Comparison of ENCODE assay signal across 14 mouse cellular contexts in genomic region chr9:91414007-91414661, GRCm38 (mm10). TPM values are rescaled to one million over a fixed set of nuclear protein-coding genes. Genes with fewer than 3 reads are reported as not detected.
A peak's percentile ranks its signal among the peaks of the same experiment; 100 is the strongest.
DNase-seq lines count a peak whose midpoint lies in the region; ATAC-seq lines count a peak whose summit lies in the region.
"Had no signal": no experiment of that assay in that cellular context is flagged by ENCODE, and none has a peak within 500 bp of the region (broad histone marks: within the 10 kb centered on the region; RNA-seq: fewer than 3 reads in every experiment).

No protein-coding gene starts in this region.

- H3K4me2 ChIP-seq in forebrain, embryonic 12.5 days, result peak overlapping the region; percentile 40
- peak overlapping the region; percentile 50 for H3K4me2 ChIP-seq in hindbrain, embryonic 16.5 days (ENCODE audit: low read length)
- H3K4me2 ChIP-seq in intestine, embryonic 16.5 days (ENCODE audit: low read depth, low read length), result no peak overlapping the region

- peaks cover 76% of the 10 kb centered on the region for H3K27me3 ChIP-seq in forebrain, embryonic 12.5 days
- H3K27me3 ChIP-seq in hindbrain, embryonic 16.5 days (replicated peaks; ENCODE audit: control insufficient read depth, insufficient read depth, low read length), result peaks cover 27% of the 10 kb centered on the region
- H3K27me3 ChIP-seq in intestine, embryonic 16.5 days (replicated peaks; ENCODE audit: control insufficient read depth, insufficient read depth, low read length), result peaks cover 45% of the 10 kb centered on the region

- peaks cover 19% of the 10 kb centered on the region for H3K4me1 ChIP-seq in forebrain, embryonic 12.5 days
- H3K4me1 ChIP-seq in hindbrain, embryonic 16.5 days (ENCODE audit: control insufficient read depth, insufficient read depth, low read depth, low read length), result peaks cover 2% of the 10 kb centered on the region
- H3K4me1 ChIP-seq in intestine, embryonic 16.5 days (ENCODE audit: control insufficient read depth, insufficient read depth, low read length), result no peaks in the 10 kb centered on the region

- H3K4me3 ChIP-seq in forebrain, embryonic 12.5 days (replicated peaks), result peak overlapping the region; percentile 13; the same call in 1 of the 2 replicates
- peak overlapping the region; percentile 16; the same call in 1 of the 2 replicates for H3K4me3 ChIP-seq in hindbrain, embryonic 16.5 days (ENCODE audit: low read length)
- H3K4me3 ChIP-seq in intestine, embryonic 16.5 days (ENCODE audit: low read length), result no peak overlapping the region
- H3K4me3 ChIP-seq: erythroblast, embryonic 14.5 days had no signal

- no peaks in the 10 kb centered on the region for H3K36me3 ChIP-seq in forebrain, embryonic 12.5 days (replicated peaks)
- no peaks in the 10 kb centered on the region for H3K36me3 ChIP-seq in hindbrain, embryonic 16.5 days (ENCODE audit: control insufficient read depth, insufficient read depth, low read length)
- H3K36me3 ChIP-seq in intestine, embryonic 16.5 days (ENCODE audit: control insufficient read depth, insufficient read depth, low read length), result no peaks in the 10 kb centered on the region

- peak; percentile 85 for ATAC-seq in forebrain, embryonic 12.5 days (ENCODE audit: low FRiP score)
- ATAC-seq in hindbrain, embryonic 16.5 days, result peak; percentile 85
- no peak for ATAC-seq in activated CD4-positive, CD25-positive, alpha-beta regulatory T cell, adult 4 months
- no peak for ATAC-seq in intestine, embryonic 16.5 days

- under 1% methylated on average over 12 of the region's 12 CpGs for WGBS in forebrain, embryonic 12.5 days
- 3% methylated on average over 12 of the region's 12 CpGs for WGBS in hindbrain, embryonic 16.5 days
- WGBS in intestine, embryonic 16.5 days, result 2% methylated on average over 12 of the region's 12 CpGs

- H3K9ac ChIP-seq in forebrain, embryonic 12.5 days, result no peak overlapping the region
- peak overlapping the region; percentile 27; the same call in 1 of the 2 replicates for H3K9ac ChIP-seq in hindbrain, embryonic 16.5 days (ENCODE audit: low read depth, low read length)
- H3K9ac ChIP-seq in intestine, embryonic 16.5 days (ENCODE audit: low read depth, low read length), result no peak overlapping the region

- peak overlapping the region; percentile 68 for H3K27ac ChIP-seq in forebrain, embryonic 12.5 days
- peak overlapping the region; percentile 54; the same call in 1 of the 2 replicates for H3K27ac ChIP-seq in hindbrain, embryonic 16.5 days (ENCODE audit: low read depth, low read length)
- H3K27ac ChIP-seq in intestine, embryonic 16.5 days (ENCODE audit: low read length), result no peak overlapping the region

- no peaks in the 10 kb centered on the region for H3K9me3 ChIP-seq in forebrain, embryonic 12.5 days
- no peaks in the 10 kb centered on the region for H3K9me3 ChIP-seq in hindbrain, embryonic 16.5 days (ENCODE audit: control insufficient read depth, low read length)
- no peaks in the 10 kb centered on the region for H3K9me3 ChIP-seq in intestine, embryonic 16.5 days (ENCODE audit: control insufficient read depth, low read length)

- peak; percentile 77 for DNase-seq in embryo, embryonic 10.5 days (ENCODE audit: low spot score)
- DNase-seq in neural tube, embryonic 10.5 days (ENCODE audit: extremely low spot score, low spot score), result peak; percentile 48
- no peak for DNase-seq in natural killer cell, adult 2 months (ENCODE audit: low spot score in 2 of 2)
- DNase-seq in lung, postnatal 10 days, result no peak
- DNase-seq: cerebellum, adult 8-10 months; kidney, adult 18-20 months had no signal

RNA-seq across cellular contexts. Expression of gene Zic1, which starts 48.5 kb away (rescaled TPM):
- 13.9 and 14.4 TPM in 2 replicates for polyA plus RNA-seq in forebrain, embryonic 12.5 days (2016; fragmentation: Nextera tagmentation; extraction: Ambion mirVana)
- polyA plus RNA-seq in hindbrain, embryonic 16.5 days (2015; fragmentation: Nextera tagmentation; extraction: Ambion mirVana), result 11.4 and 14.6 TPM in 2 replicates
- polyA plus RNA-seq in activated CD4-positive, CD25-positive, alpha-beta regulatory T cell, adult 4 months (2017; shearing (Covaris generic)), result not detected
- polyA plus RNA-seq in intestine, embryonic 16.5 days (2015; fragmentation: Nextera tagmentation; extraction: Ambion mirVana), result not detected in 2 replicates
- polyA plus RNA-seq: erythroblast, embryonic 14.5 days; heart, postnatal 0 days; spleen, adult 2 months had no signal

RNA-seq across cellular contexts. Expression of gene Zic4, which starts 51.9 kb away (rescaled TPM):
- polyA plus RNA-seq in forebrain, embryonic 12.5 days (2016; fragmentation: Nextera tagmentation; extraction: Ambion mirVana), result 56.4 and 60.5 TPM in 2 replicates
- polyA plus RNA-seq in hindbrain, embryonic 16.5 days (2015; fragmentation: Nextera tagmentation; extraction: Ambion mirVana), result 62.4 and 67.4 TPM in 2 replicates
- not detected for polyA plus RNA-seq in activated CD4-positive, CD25-positive, alpha-beta regulatory T cell, adult 4 months (2017; shearing (Covaris generic))
- polyA plus RNA-seq in intestine, embryonic 16.5 days (2015; fragmentation: Nextera tagmentation; extraction: Ambion mirVana), result not detected in 2 replicates
- polyA plus RNA-seq: heart, postnatal 0 days; liver, embryonic 16.5 days; spleen, adult 2 months had no signal

Comparison
In these comparisons a context has a peak if more than half of its experiments do, and no peak if none do; other contexts are left out.
1. DNase-seq: peak in embryo, embryonic 10.5 days (single experiment) and neural tube, embryonic 10.5 days (single experiment); none in natural killer cell, adult 2 months (0 of 2) and lung, postnatal 10 days (single experiment).
2. ATAC-seq: peak in forebrain, embryonic 12.5 days (single experiment) and hindbrain, embryonic 16.5 days (single experiment); none in activated CD4-positive, CD25-positive, alpha-beta regulatory T cell, adult 4 months (single experiment) and intestine, embryonic 16.5 days (single experiment).
3. RNA of gene Zic1, which starts 48.5 kb away (polyA plus RNA-seq): 11.4 to 14.6 TPM in hindbrain, embryonic 16.5 days and 13.9 to 14.4 TPM in forebrain, embryonic 12.5 days; not detected in activated CD4-positive, CD25-positive, alpha-beta regulatory T cell, adult 4 months and not detected in intestine, embryonic 16.5 days; every median in the first group is over 10 times any median in the second.
4. RNA of gene Zic4, which starts 51.9 kb away (polyA plus RNA-seq): 62.4 to 67.4 TPM in hindbrain, embryonic 16.5 days and 56.4 to 60.5 TPM in forebrain, embryonic 12.5 days; not detected in activated CD4-positive, CD25-positive, alpha-beta regulatory T cell, adult 4 months and not detected in intestine, embryonic 16.5 days; every median in the first group is over 10 times any median in the second.